Mouse (Mus musculus) adrenal gland, adult 2 months (tissue): Measurements from ENCODE around the gene Pkn1. TPM values are rescaled to one million over a fixed set of nuclear protein-coding genes. Genes with fewer than 3 reads are reported as not detected.
A peak's percentile ranks its signal among the peaks of the same experiment; 100 is the strongest.

ENCODE experiments used
- DNase-seq: peaks from one replicate; pipeline ENCODE4 v3.0.0; 2021
- long read RNA-seq: library from polyadenylated mRNA; stranded (forward); transcript quantifications from one replicate; pipeline ENCODE4 v2.0.0, GENCODE M21; 2021
- polyA plus RNA-seq: library from polyadenylated mRNA; depleted of rRNA; stranded (reverse); fragments of >200 nt; gene quantifications from 2 replicates; pipeline ENCODE4 v1.2.3, GENCODE M21; 2012; rRNA removed
- total RNA-seq, 2 experiments: library from RNA; stranded (reverse); gene quantifications; 2 replicates each; pipeline ENCODE4 v1.2.3; 2021

The Pkn1 gene
- total RNA-seq, result 100 to 1,000 TPM; 110 to 115 TPM
- 138 and 164 TPM in 2 replicates for polyA plus RNA-seq
- long read RNA-seq, full-length matches to known transcripts, result 71 of 109 reads
- long read RNA-seq, partial matches to known transcripts, result 15 of 109 reads
- long read RNA-seq, other reads (novel, unspliced or antisense), result 23 of 109 reads

GRCm38 (mm10) chr8:83698661-83699453 is at the start of gene Pkn1:
Pkn1 (minus strand) TSS chr8:83699179.
- DNase-seq, result peak; percentile 94

GRCm38 (mm10) chr8:83748708-83749107 is 49.7 kb upstream of the Pkn1 start:
- peak; percentile 24 for DNase-seq

GRCm38 (mm10) chr8:83747661-83748346 is 48.8 kb upstream of the Pkn1 start:
- peak; percentile 60 for DNase-seq

GRCm38 (mm10) chr8:83744070-83744469 is 45.1 kb upstream of the Pkn1 start:
- no peak for DNase-seq

GRCm38 (mm10) chr8:83742968-83743367 is 44.0 kb upstream of the Pkn1 start:
- no peak for DNase-seq

GRCm38 (mm10) chr8:83741849-83742655 is 43.1 kb upstream of the Pkn1 start:
- DNase-seq, result no peak

GRCm38 (mm10) chr8:83740976-83741741 is 42.2 kb upstream of the Pkn1 start, which contains the start of gene Adgre5:
Adgre5 (minus strand) TSS chr8:83741326.
- peak; percentile 85 for DNase-seq

- no peak for DNase-seq
These were observed 41.6 kb upstream of the Pkn1 start for GRCm38 (mm10) chr8:83740586-83740975.

GRCm38 (mm10) chr8:83739711-83740468 is 40.9 kb upstream of the Pkn1 start:
- DNase-seq, result no peak

- no peak for DNase-seq
These were observed 40.2 kb upstream of the Pkn1 start for GRCm38 (mm10) chr8:83738949-83739710.

GRCm38 (mm10) chr8:83737852-83738562 is 39.0 kb upstream of the Pkn1 start:
- DNase-seq, result peak; percentile 84

- no peak for DNase-seq
These were observed 38.4 kb upstream of the Pkn1 start for GRCm38 (mm10) chr8:83737346-83737745.

GRCm38 (mm10) chr8:83736681-83737080 is 37.7 kb upstream of the Pkn1 start:
- no peak for DNase-seq

GRCm38 (mm10) chr8:83732919-83733318 is 33.9 kb upstream of the Pkn1 start:
- no peak for DNase-seq

- no peak for DNase-seq
These were observed 32.9 kb upstream of the Pkn1 start for GRCm38 (mm10) chr8:83731906-83732305.

GRCm38 (mm10) chr8:83729009-83729807 is 30.2 kb upstream of the Pkn1 start:
- no peak for DNase-seq

GRCm38 (mm10) chr8:83725521-83726102 is 26.6 kb upstream of the Pkn1 start:
- no peak for DNase-seq
